Mouse (Mus musculus) cortical plate, adult 2 months (tissue): ENCODE measurements around the gene F12. TPM values are rescaled to one million over a fixed set of nuclear protein-coding genes. Genes with fewer than 3 reads are reported as not detected.

Experiments
- H3K27ac ChIP-seq: fragments of 200-500 bp; 2 replicates; pipeline ENCODE4 v1.5.1; 2012; ENCODE audit warnings: low read length, control low read depth, inconsistent platforms; ENCODE audit not compliant: insufficient read depth
- H3K4me1 ChIP-seq: fragments of 200-500 bp; 2 replicates; pipeline ENCODE4 v1.6.1; 2011; ENCODE audit warnings: low read length; ENCODE audit not compliant: control insufficient read depth, insufficient read depth
- H3K4me3 ChIP-seq: fragments of 200-500 bp; 2 replicates; pipeline ENCODE4 v1.5.1; 2011; ENCODE audit warnings: mild to moderate bottlenecking, low read length, control low read depth; ENCODE audit not compliant: insufficient read depth
- CTCF ChIP-seq: fragments of 200-500 bp; IDR thresholded peaks from 2 replicates; pipeline ENCODE4 v1.5.1; 2011; ENCODE audit warnings: mild to moderate bottlenecking, control low read depth, low read length; ENCODE audit not compliant: insufficient read depth; ENCODE audit errors: extremely low read depth
- POLR2A ChIP-seq: fragments of 200-500 bp; IDR thresholded peaks from 2 replicates; pipeline ENCODE4 v1.6.1; 2011; ENCODE audit warnings: mild to moderate bottlenecking, low read length, control low read depth; ENCODE audit not compliant: insufficient read depth; ENCODE audit errors: extremely low read depth
- polyA plus RNA-seq: library from polyadenylated mRNA; depleted of rRNA; stranded (reverse); fragments of >200 nt; gene quantifications from 2 replicates; pipeline ENCODE4 v1.2.3, GENCODE M21; 2012; rRNA removed

F12 gene
- polyA plus RNA-seq, result 0.63 and 1.0 TPM in 2 replicates

DNA sequence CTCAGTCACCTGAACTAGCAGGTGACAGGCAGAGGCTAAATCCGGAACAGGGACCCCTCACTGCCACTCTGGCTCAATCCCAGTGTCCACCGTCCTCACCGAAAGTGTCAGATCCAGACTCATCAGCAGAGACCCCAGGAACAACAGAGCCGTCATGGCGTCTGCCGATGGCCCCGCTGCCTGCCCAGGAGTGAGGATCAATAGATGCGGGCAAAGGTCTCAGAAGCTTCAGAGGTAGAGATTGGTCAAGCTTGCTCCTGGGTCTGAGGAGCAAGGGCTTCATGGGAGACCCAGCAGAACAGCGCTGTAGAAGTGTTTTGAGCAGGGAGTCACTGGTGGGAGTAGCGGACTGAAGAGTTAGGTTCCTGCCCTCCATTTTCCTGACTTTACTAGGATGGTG, at the start of gene F12:
Gene F12, minus strand, starts transcription at position 181 of the 400 bp plus-strand sequence.
- H3K4me3 ChIP-seq, result no peak within 1 kb of the TSS
- H3K4me1 ChIP-seq, result no peaks in the 10 kb centered on the region
- no peak within 1 kb of the TSS for H3K27ac ChIP-seq
- TF ChIP-seq CTCF (no peak), POLR2A (no peak)

DNA sequence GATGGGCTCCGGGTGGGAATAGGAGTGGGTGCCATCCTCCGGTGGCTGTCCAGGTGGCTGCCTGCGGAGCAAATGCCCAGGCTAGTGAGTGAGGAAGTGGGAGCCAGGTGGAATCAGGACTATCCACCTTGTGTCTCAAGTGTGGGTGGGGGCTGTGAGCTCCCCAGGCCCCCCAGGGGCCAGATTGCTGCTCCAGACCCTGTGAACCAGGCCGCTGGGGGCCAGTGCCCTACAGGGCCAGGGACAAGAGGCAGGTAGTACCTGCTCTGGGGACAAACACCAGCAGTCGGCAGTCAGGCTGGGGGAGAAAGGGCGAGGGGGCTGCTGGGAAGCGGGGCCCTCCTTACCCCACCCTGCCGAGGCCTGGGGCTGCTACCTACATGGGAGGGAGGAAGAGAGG, 49.7 kb upstream of the F12 start:
- TF ChIP-seq POLR2A, result no peak
- TF ChIP-seq CTCF, result no peak
- no peak overlapping the region; the same call in 1 of the 2 replicates for H3K27ac ChIP-seq
- peaks cover 6% of the 10 kb centered on the region; the same call in 1 of the 2 replicates for H3K4me1 ChIP-seq
- no peak overlapping the region for H3K4me3 ChIP-seq

DNA sequence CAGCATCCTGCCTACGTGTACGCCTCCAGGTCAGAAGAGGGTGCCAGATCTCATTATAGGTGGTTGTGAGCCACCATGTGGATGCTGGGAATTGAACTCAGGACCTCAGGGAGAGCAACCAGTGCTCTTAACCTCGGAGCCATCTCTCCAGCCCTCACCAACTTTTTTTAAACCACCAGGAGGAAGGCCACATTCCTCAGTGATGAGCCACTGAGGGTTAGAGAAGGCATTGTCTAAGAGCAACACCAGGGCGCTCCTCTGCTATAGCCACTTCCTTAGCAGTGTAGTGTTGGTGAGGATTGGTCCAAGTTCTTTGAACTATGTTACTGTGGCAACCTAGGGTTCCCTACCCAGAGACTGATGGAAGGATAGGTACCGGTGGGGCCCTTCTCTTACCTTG, 49.2 kb upstream of the F12 start:
- Histone ChIP-seq H3K4me1 (peaks cover 6% of the 10 kb centered on the region; the same call in 1 of the 2 replicates), H3K4me3 (no peak overlapping the region), H3K27ac (no peak overlapping the region)
- TF ChIP-seq CTCF, result no peak
- no peak for TF ChIP-seq POLR2A

DNA sequence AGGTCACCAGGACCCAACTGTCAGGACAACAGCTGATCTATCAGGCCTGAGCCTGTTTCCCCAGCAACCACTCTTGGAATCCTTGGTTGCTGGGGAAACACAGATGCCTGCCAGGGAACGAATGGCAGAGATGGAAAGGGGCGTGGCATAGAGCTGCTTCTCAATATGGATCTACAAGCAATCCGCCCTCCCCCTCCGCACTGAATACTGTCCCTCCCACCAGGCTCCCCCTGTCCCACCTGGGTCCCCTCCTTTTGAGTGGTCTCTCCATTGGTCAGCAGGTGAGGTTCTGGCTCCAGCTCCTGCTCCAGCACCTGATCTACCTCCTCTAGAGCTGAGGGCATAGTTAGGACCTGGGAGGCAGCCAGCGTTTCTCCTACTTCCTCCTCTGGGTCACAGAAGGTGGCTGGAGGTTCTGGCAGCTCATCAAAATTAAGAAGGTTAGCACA, 48.1 kb upstream of the F12 start:
- TF ChIP-seq CTCF (no peak), POLR2A (0 out of 2 replicates have a peak, but pooled peaks have one; percentile 10)
- Histone ChIP-seq H3K4me1 (peaks cover 7% of the 10 kb centered on the region), H3K4me3 (no peak overlapping the region), H3K27ac (0 out of 2 replicates have a peak overlapping the region, but pooled peaks have one; percentile 15)

DNA sequence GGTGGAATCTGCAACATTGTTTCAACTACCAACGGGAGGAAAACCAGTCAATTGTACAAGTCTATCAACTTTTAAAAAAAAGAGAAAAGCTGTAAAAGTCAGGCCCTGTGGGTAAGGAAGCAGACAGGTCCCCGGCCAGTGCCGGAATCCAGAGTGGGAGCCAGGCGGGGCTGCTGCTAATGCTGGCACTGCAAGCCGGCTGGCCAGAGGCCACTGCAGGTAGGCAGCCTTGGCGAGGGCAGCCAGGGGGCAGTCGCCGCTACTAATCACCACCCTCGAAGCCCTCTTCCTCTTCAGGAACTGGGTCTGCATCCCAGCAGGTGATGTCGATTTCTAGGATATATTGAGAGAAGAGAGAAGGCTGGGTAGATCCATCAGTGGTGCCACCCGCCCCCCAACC, 47.4 kb upstream of the F12 start:
- TF ChIP-seq CTCF (no peak), POLR2A (0 out of 2 replicates have a peak, but pooled peaks have one; percentile 15)
- Histone ChIP-seq H3K4me3 (no peak overlapping the region), H3K27ac (no peak overlapping the region), H3K4me1 (peaks cover 10% of the 10 kb centered on the region)

DNA sequence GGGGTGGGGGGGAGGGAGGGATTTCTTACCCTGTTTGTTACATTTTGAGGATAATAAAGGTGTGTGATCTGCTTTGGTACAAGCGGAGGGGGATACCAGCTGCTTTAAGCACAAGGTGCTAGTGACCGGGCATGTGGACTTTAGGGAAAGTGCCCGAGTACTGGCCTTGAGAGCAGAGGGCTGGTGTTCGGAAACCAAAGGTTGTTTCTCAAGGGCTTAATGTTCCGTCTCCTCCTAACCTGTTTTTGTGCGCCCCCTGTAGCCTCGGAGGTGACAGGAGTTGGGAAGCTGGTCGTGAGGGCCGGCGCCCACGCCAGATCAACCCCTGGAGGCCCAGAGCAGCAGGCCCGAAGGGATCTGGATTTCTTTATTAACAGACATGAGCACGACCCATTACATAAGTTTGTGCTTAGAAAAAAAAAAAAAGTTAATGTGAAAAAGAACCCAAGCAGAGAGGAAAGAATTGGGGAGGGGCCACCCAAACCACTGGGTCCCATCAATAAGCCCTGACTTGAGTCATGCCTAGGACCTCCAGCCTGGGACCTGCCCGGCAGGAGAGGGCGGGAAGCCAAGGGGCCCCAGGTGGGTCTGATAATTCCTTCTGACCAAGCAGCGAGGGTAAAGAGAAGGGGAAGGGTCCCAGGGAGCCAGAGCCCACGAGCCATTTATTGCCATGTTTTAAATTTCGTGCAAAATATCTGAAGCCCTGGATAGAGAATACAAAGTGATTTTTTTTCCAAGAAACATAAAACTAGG, 46.7 kb upstream of the F12 start:
- Histone ChIP-seq H3K4me3 (peak overlapping the region; percentile 48), H3K4me1 (peaks cover 10% of the 10 kb centered on the region), H3K27ac (no peak overlapping the region)
- TF ChIP-seq POLR2A, result peak; percentile 13; the same call in 1 of the 2 replicates
- TF ChIP-seq CTCF, result no peak

DNA sequence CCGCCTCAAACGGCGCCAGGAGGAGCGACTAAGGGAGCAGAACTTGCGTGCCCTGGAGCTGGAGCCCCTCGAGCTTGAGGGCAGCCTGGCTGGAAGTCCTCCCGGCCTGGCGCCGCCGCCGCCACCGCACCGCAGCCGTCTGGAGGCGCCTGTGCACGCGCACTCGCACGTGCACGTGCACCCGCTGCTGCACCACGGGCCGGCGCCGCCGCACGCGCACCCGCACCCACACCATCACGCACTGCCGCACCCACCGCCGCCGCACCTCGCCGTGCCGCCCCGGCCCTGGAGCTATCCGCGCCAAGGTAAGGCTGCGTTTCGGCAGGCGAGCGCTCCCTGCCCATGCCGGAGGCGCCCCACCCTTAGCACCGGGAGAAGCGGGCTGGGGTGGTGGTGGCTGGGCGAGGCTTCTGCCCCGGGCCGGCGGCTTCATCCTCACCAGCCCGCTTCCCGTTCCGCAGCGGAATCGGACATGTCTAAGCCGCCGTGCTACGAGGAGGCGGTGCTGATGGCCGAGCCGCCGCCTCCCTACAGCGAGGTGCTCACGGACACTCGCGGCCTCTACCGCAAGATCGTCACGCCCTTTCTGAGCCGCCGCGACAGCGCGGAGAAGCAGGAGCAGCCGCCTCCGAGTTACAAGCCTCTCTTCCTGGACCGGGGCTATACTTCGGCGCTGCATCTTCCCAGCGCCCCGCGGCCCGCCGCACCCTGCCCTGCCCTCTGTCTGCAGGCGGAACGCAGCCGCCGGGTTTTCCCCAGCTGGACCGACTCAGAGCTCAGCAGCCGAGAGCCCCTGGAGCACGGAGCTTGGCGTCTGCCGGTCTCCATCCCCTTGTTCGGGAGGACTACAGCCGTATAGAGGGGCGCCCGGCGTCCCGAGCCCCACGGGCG, 45.8 kb upstream of the F12 start:
- Histone ChIP-seq H3K27ac (peak overlapping the region; percentile 91), H3K4me1 (peaks cover 13% of the 10 kb centered on the region), H3K4me3 (peak overlapping the region; percentile 48)
- TF ChIP-seq POLR2A (peak; percentile 30; the same call in 1 of the 2 replicates), CTCF (no peak)

DNA sequence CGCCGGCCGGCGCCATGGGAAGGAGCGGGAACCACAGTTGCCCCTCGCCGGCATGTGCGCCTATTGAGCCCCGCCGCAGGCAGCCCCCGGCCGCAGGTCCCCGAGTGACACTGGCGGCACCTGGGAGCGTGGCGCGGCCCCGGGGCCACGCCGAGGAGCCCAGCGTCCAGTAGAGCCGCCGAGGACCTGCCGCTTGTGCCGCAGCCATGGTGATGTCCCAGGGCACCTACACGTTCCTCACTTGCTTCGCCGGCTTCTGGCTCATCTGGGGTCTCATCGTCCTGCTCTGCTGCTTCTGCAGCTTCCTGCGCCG, 45.2 kb upstream of the F12 start:
- TF ChIP-seq CTCF (no peak), POLR2A (no peak)
- H3K4me1 ChIP-seq, result peaks cover 15% of the 10 kb centered on the region

DNA sequence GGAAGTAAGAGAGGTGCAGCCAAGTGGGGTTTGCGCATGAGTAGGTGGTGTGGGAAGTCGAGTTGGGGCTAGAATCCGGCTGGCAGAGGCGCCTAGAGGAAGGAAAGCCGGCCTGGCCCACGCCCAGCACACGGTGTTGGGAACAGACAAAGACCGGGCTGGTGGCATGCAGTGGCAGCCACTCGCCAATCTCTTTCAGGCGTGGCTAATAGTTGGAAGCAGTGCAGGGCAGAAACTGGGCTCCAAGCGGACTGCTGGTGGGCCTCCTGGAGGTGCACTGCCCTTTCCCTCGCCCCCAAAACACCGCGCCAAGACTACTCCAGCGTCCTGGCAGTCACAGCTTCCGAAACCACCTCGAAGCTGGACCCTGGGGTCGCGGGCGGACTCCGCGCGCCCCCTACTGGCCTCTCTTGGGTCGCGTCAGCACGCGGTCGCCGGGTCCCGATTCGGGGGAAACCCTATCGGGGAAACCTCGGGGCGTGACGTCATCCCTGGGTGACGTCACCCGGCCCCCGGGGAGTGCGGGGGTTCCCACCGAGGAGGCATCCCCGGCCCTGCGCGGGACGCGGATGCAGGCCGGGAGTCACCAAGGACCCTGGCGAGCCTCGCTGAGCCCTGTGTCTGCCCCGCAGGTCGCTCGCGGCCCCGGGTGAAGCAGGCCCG, 44.7 kb upstream of the F12 start:
- H3K4me3 ChIP-seq, result peak overlapping the region; percentile 48
- H3K27ac ChIP-seq, result peak overlapping the region; percentile 91
- TF ChIP-seq POLR2A, result no peak
- peak; percentile 44 for TF ChIP-seq CTCF
- H3K4me1 ChIP-seq, result peaks cover 15% of the 10 kb centered on the region

More for the DNA sequence above, 45.2 kb upstream of the F12 start:
- peak overlapping the region; percentile 91 for H3K27ac ChIP-seq
- peak overlapping the region; percentile 48 for H3K4me3 ChIP-seq
